Mouse (Mus musculus): Measurements from ENCODE around the gene Poldip2.

- TF ChIP-seq POLR2A (IDR thresholded peaks at IDR 0.05; ENCODE audit: control insufficient read depth, low read depth, low read length) (no peak), CTCF (IDR thresholded peaks at IDR 0.05; ENCODE audit: control insufficient read depth, insufficient read depth, insufficient replicate concordance, low read depth, low read length) (no peak)
Observed at GRCm38 (mm10) chr11:78566775-78567174, 54.8 kb downstream of the Poldip2 start.
